ENCODE assay signal across 20 mouse cellular contexts in the genomic region with DNA sequence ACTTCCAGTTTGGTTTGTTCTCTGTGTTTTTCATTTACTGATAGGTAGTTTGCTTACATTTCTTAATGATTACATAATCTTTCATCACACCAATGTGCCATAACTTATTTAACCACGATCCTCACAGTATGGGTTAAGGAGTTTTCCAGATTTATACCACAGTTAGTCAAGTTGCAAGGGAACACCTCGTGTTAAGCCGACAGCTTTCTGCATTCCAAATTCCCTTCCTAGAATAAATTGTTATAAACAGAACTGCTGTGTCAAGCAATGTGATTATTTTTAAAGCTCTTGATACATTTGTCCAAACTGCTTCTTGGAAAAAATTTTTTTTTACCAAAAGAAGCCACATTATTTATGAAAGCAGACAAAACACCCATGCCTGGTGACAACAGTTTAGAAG.
DNase-seq lines count a peak whose midpoint lies in the region; ATAC-seq and TF ChIP-seq lines count a peak whose summit lies in the region.
"Had no signal": no experiment of that assay in that cellular context is flagged by ENCODE, and none has a peak within 500 bp of the region (broad histone marks: within the 10 kb centered on the region; RNA-seq: fewer than 3 reads in every experiment).

No protein-coding gene starts in this region.

- peak; percentile 9 to 18 for DNase-seq in frontal cortex, adult 2 months (ENCODE audit: extremely low spot score in 1 of 2, low spot score in 1 of 2)
- DNase-seq in frontal cortex, postnatal 25 days (ENCODE audit: low spot score in 2 of 2), result no peak
- DNase-seq in left cerebral cortex, adult 11 months (ENCODE audit: low spot score), result peak; percentile 7
- DNase-seq in left cerebral cortex, postnatal 36 days (ENCODE audit: low spot score in 2 of 2), result no peak
- DNase-seq in right cerebral cortex, adult 18-20 months, result peak; percentile 19
- DNase-seq in right cerebral cortex, postnatal 25 days, result no peak
- DNase-seq in telencephalon, adult 2 months (ENCODE audit: low read depth, low spot score), result peak; percentile 65
- DNase-seq in stomach, postnatal 0 days (ENCODE audit: low spot score), result no peak
- DNase-seq: adrenal gland, adult 2 months; adrenal gland, postnatal 10 days; adrenal gland, postnatal 25 days; cerebellum, adult 11-12 months; cerebellum, adult 2 months; cerebellum, adult 9-10 months; cerebellum, postnatal 10 days; cerebellum, postnatal 25 days had no signal

- intact Hi-C loops in left cerebral cortex, postnatal 36 days (cut with DNase I), result no loop called here

- no peak overlapping the region for H3K4me3 ChIP-seq in stomach, postnatal 0 days (ENCODE audit: low read depth, low read length)
- H3K4me3 ChIP-seq: embryonic facial prominence, embryonic 10.5 days; embryonic facial prominence, embryonic 12.5 days; forebrain, embryonic 13.5 days; forebrain, embryonic 15.5 days had no signal

- ATAC-seq in stomach, postnatal 0 days (ENCODE audit: low FRiP score, low TSS enrichment), result no peak
- ATAC-seq: forebrain, embryonic 13.5 days; forebrain, embryonic 15.5 days had no signal

- H3K27me3 ChIP-seq in stomach, postnatal 0 days (ENCODE audit: control insufficient read depth, insufficient read depth, low read length), result no peaks in the 10 kb centered on the region
- H3K27me3 ChIP-seq: embryonic facial prominence, embryonic 12.5 days; forebrain, embryonic 13.5 days; forebrain, embryonic 15.5 days had no signal

- no peak overlapping the region for H3K4me2 ChIP-seq in stomach, postnatal 0 days (replicated peaks; ENCODE audit: low read depth)
- H3K4me2 ChIP-seq: embryonic facial prominence, embryonic 12.5 days; forebrain, embryonic 13.5 days; forebrain, embryonic 15.5 days had no signal

- no peaks in the 10 kb centered on the region for H3K36me3 ChIP-seq in stomach, postnatal 0 days (ENCODE audit: control insufficient read depth, insufficient read depth, low read length)
- H3K36me3 ChIP-seq: embryonic facial prominence, embryonic 10.5 days; embryonic facial prominence, embryonic 12.5 days; forebrain, embryonic 15.5 days had no signal

- no peaks in the 10 kb centered on the region for H3K4me1 ChIP-seq in stomach, postnatal 0 days (replicated peaks; ENCODE audit: control insufficient read depth, insufficient read depth)
- H3K4me1 ChIP-seq: embryonic facial prominence, embryonic 10.5 days; embryonic facial prominence, embryonic 12.5 days; forebrain, embryonic 13.5 days; forebrain, embryonic 15.5 days had no signal

- no peak for TF ChIP-seq EP300 in stomach, postnatal 0 days (optimal IDR thresholded peaks at IDR 0.05)

- no peak overlapping the region for H3K9ac ChIP-seq in stomach, postnatal 0 days (ENCODE audit: low read length)
- H3K9ac ChIP-seq: embryonic facial prominence, embryonic 12.5 days; forebrain, embryonic 13.5 days; forebrain, embryonic 15.5 days had no signal

- no peak overlapping the region for H3K27ac ChIP-seq in stomach, postnatal 0 days (replicated peaks)
- H3K27ac ChIP-seq: embryonic facial prominence, embryonic 10.5 days; embryonic facial prominence, embryonic 12.5 days; forebrain, embryonic 13.5 days; forebrain, embryonic 15.5 days had no signal

- no peak for TF ChIP-seq CTCF in stomach, postnatal 0 days (IDR thresholded peaks at IDR 0.05; ENCODE audit: low read depth)

- no peaks in the 10 kb centered on the region for H3K9me3 ChIP-seq in stomach, postnatal 0 days (ENCODE audit: control insufficient read depth, low read length)
- H3K9me3 ChIP-seq: embryonic facial prominence, embryonic 10.5 days; embryonic facial prominence, embryonic 12.5 days; forebrain, embryonic 13.5 days; forebrain, embryonic 15.5 days had no signal

- WGBS in stomach, postnatal 0 days, result 36% methylated on average over 3 of the region's 3 CpGs

Comparison
In these comparisons a context has a peak if more than half of its experiments do, and no peak if none do; other contexts are left out.
1. DNase-seq: peak in frontal cortex, adult 2 months (2 of 2), left cerebral cortex, adult 11 months (single experiment), right cerebral cortex, adult 18-20 months (single experiment) and telencephalon, adult 2 months (single experiment); none in frontal cortex, postnatal 25 days (0 of 2), left cerebral cortex, postnatal 36 days (0 of 2), right cerebral cortex, postnatal 25 days (single experiment) and stomach, postnatal 0 days (single experiment).